Mouse (Mus musculus) kidney, postnatal 14 days (tissue): ENCODE results near the gene Cd151.
A peak's percentile ranks its signal among the peaks of the same experiment; 100 is the strongest.

Experiments used
- DNase-seq: peaks from one replicate; pipeline ENCODE4 v3.0.0; 2022; ENCODE audit warnings: mixed read lengths

The Cd151 gene

DNA sequence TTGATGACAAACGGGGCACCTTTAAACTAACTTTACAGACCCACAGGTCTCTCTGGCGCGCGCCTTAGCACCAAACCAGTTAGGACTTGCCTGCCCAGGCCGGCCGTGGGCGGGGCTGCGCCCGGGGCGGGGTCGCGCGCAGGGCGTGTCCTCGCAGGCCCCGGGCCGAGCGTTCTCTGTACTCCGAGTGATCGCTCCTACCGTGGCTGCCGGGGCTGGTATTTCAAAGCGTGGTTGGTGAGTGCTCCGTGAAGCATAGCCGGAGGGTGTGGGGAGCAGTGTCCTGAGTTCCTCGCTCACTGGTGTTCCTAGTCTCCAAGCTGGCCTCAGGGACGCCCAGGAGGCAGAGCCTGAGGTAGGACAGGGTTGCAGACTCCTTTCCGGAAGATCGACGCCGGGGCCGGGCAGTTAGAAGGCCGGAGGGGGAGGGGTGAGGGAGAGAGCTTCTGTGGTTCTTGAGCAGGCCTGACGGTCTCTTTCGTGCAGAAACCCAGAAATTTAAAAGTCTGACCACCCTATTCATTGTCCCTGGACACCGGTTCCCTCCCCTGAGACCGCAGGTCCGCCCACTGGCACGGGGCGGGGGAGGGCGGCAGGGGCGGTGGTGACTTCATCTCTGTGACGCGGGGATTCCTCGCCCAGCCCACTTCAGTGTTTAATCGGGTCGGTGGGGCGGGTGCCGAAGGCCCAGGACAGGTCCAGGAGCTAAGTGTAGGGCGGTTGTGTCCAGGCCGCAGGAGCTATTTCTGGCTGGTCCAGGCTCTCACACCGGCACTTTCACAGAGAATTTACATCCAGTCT lies at the start of gene Cd151:
Cd151 (plus strand) TSS at position 163 of the 801 bp plus-strand sequence.
- DNase-seq, result peak; percentile 96

DNA sequence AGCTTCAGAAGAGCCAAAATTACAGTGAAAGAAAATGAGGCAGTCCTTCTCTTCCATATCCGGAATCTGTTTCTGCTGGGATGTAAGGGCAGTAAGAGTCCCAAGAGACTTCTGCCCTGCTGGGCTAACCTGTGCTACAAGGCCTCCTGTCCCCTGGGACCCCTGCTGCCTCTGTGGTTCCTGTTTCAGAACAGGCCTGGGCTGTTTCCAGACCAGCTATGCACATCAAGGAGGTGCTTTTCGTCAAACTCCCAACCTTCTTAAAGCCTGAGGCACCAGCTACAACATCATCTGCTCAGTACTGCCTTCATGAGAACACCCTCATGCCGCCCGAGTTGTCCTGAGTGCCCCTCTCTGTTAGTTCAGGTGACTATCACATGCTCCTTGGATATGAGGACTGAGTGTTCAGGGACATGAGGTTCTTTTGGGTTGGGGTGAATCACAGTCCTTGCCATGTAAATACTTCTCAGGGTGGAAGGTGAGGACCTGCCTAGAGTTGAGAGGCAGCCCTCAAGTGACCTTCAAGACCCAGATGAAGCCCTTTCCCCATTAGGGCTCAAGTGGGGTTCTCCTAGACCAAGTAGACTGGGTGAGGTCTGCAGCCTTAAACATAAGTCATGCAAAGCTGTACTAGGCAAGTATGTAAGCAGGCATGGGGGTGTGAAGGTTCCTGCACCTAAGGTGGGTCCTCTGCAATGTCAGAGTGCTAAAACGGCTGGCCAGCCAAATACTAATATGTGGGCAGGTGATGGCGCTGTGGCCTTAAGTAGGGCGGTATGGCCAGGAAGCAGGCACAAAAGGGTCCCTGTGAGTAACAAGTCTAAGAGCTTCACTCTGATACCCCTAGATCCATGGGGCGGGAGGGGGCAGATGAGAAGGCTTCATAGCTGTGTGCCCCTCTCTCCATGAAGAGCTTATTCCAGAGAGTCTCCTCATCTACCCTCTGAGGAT lies 49.2 kb upstream of the Cd151 start:
- DNase-seq, result no peak

DNA sequence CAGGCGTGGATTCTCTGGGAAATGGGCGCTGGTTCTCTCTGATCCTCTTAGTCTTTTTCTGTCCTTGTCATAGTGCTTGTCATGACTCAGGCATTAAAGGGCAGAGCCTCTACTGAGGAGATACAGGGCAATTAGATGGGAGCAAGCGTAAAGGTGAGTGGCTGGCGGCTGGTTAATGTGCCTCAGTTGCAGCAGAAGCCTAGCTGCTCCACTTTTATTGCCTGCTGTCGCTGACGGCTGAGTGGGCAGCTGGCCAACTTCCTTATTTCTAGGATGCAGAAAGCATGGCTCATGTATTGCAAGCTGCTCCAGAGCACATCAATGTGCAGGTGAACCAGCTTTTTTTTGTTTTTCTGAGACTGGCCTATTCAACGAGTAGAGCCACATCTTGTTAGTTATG lies 48.2 kb upstream of the Cd151 start:
- peak; percentile 51 for DNase-seq

DNA sequence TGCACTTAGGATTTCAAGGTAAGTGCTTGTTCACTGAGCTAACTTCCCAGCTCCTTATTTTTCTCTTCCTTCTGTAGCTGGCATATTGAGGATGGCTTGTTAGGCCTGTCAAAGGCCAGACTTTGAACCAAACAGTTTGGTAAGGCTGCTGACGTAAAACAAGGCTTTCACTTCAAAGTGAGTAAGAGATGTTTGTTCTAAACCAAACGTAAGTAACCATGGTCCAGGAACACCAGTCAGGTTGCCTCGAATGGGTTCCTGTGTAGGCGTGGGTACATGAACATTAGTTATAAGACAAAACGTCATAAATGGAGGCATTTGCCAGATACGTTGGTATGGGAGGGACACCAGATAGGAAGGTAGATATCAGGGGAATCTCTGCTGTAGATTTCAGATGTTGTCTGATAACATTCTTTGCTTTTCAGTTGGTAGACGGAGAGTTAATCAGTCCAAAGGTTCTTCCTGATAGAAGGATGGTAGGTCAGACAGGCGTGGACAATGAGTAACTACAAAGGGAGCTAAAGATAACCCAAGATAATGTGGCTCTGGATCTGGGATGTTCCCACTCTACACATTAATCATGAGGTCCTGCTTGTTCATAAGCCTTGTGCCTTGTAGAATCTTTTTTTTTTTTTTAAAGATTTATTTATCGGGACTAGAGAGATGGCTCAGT lies 47.0 kb upstream of the Cd151 start:
- no peak for DNase-seq

DNA sequence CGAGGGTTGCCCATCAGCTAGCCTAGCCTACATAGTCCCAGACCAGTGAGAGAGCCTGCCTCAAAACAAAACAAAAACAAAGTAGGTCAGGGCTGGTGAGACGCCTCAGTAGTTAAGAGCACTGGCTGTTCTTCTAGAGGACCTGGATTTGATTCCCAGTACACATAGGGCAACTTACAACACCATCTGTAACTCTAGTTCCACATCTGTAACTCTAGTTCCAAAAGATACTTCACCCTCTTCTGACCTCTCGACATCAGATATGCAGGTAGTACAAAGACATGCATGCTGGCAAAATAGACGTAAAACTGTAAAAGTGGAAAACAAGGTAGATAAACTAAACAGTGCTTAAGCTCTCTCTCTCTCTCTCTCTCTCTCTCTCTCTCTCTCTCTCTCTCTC lies 43.4 kb upstream of the Cd151 start:
- no peak for DNase-seq

DNA sequence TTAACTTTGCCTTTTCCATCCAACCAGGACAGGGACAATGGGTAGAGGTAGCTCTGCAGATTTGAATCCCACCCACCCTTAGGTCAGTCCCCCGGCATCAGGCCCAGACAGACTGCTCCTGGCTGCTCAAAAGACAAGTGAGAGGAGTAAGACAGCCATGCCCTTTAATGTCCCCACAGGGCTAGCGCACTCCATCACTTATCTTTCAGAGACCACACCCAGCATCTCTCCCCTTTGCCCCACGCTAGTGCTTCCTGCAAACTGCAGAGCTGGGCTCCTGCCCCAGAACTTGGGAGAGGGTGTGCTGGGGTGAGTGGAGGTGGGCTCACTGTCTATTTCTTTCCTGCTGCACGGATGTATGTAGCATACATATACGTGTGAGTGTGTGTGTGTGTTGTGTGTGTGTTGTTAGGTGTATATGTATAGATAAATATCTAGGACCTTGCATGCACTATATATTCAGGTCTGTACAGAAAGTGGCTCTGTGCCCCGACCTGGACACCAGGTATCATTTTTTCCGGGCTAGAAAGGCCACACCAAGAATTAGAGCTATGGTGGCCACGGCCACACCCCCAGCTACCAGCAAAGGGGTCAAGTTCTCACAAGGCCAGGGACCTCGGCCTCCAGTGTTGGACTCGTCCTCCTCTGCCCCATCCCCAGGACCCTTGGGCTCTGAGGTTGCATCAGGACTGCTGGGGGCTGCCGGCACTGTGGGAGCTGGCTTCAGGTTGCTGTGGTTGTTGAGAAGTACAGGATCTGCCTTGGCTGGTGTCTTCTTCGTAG lies 40.1 kb upstream of the Cd151 start:
- DNase-seq, result no peak

DNA sequence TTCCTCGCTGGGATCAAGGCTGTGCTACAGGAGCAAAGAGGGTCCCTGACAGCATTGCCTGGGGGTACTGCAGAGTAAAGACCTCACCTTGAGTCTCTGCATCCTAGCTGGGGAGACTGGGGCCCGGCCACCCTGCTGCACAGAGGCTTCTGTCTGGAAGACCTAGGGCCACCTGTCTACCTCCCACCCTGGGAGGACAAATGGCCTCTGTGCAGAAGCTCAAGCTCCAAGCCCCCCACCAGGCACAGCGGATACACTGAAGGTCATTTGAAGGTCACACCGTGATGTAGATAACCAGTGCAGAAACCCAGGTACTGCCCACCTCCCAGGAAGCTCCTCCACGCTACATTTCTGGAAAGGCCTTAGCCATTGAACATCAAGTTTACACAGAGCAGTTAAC lies 38.5 kb upstream of the Cd151 start:
- no peak for DNase-seq

DNA sequence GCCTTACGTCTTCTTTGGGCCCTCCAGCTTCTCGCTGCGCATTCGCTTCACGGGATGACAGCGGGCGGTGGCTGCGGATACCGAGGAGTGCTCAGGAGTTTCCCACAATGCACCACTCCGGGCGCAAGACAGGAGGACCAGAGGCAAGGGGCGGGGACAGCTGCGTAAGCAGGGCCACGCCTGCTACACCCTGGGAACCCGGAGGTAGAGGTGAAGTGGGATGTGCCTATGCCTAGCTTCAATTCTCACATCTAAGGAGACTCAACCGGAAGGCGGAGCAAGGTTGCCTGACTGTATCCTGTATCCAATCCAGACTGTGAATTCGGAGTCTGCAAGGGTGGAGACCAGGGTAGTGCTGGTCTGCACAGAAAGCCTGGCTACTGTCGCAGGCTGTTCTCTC lies 37.9 kb upstream of the Cd151 start, which contains the start of gene Cend1:
Cend1 (minus strand) TSS at position 182 of the 400 bp plus-strand sequence.
- DNase-seq, result peak; percentile 44

DNA sequence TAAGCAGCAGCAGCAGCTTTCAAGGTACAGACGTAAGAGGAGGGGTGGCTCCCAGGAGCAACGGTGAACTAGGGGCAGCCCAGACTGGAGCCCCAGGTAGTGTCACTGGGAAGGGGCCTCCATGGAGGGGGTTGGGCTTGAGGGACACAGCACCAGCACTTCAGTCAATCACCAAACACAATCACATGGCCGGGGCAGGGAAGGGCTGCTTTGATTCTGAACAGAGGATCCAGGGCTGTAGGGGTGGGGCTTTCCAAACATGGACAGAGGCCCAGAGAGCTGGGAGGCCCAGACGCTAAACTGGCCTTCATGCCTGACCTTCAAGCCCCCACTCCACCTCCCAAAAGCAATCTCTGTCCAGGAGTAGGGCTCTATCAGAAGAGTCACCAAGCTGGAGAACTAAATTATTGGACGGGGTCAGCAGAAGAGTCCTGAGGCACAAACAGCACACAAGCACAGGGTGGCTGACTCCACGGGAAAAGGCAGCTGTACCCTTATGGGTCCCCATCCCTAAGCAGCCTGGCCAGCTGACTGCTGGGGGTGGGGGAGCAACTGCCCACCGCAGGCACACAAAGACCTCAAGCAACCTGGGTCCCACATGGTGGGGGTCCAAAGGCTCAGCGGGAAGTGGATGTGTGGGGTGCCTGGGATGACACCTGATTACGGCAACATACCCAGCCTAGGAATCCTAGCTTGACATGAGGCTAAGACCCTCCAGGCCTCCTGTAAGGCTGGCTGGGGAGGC lies 37.2 kb upstream of the Cd151 start:
- DNase-seq, result no peak

DNA sequence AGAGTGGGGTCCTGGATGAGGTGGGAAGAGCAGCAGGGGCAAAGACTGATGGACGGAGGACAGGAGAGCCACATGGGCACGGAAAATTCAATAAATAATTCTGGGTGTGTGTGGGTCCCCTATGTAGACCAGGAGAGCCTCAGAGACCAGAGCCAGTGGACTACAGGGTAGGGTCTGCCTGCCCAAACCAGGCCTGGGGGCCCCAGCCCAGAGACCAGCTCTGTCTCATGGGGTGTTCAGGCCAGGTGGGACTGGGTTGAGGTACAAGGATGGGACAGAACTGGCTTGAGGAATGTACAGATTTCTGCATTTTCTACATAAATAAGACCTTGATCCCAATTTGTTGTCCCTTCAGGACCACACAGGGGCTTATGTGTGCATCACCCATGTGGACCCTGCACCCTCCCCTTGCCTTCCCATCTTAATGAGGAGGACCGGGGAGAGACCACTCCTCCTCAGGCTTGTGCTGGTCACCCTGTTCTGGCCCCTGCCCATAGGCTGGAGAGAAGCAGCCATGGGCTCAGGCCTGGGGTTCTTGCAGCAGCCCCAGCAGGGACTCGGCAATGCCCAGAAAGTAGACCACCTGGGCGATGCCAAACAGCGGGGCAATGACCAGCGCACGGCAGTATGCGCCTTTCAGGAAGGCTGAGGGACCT lies 36.5 kb upstream of the Cd151 start:
- DNase-seq, result no peak

DNA sequence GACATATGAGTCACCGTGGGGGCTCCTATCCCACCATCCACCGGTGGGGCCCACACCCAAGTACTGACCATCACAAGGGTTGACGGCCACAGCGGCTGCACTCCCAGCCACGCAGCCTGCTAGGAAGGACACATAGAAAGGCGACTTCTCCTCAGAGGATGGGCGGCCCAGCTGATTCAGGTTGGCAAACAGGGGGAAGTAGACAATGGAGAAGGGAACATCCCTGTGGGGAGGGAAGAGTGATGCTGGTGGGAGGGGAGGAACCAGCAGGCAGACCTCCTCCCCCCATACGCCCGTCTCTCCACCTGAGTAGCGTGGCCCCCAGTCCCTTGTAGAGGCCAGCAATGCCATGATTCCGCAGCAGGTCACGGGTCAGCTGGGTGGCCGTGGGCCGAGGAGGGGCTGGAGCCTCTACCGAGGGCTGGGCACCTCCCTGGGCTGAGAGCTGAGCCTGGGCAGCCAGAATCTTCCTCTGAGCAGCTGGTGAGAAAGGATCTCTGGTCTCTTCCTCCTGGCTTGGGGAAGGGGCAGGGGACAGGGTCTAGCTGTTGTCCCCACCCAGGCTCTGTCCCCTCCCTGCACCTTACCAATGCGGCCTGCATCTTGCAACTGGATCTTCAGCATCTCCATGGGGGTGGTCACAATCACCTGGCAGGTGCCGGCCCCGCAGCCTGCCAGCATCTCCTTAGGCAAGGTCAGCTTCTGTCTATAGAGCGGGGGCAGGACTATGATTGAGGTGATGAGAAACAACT lies 35.6 kb upstream of the Cd151 start:
- DNase-seq, result no peak

DNA sequence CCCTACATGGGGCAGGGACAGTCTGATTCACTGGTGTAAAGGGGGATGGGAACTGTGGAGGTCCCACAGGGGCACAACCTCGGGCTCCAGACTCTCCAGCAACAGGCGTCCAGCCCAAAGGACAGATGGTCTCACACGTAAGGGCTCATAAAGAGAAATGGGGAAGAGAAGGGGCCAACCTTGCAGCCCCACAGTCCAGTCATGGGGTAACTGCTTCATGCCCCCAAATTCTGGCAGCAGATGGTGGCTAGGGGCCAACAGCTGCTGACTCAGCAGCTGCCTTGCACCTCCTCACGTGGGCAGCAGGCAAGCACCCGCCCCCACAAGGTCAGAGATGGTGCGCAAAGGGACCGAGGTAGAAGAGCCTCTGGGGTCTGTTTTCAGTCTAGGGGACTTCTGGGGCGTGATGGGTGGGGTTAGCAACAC lies 35.0 kb upstream of the Cd151 start:
- DNase-seq, result no peak

DNA sequence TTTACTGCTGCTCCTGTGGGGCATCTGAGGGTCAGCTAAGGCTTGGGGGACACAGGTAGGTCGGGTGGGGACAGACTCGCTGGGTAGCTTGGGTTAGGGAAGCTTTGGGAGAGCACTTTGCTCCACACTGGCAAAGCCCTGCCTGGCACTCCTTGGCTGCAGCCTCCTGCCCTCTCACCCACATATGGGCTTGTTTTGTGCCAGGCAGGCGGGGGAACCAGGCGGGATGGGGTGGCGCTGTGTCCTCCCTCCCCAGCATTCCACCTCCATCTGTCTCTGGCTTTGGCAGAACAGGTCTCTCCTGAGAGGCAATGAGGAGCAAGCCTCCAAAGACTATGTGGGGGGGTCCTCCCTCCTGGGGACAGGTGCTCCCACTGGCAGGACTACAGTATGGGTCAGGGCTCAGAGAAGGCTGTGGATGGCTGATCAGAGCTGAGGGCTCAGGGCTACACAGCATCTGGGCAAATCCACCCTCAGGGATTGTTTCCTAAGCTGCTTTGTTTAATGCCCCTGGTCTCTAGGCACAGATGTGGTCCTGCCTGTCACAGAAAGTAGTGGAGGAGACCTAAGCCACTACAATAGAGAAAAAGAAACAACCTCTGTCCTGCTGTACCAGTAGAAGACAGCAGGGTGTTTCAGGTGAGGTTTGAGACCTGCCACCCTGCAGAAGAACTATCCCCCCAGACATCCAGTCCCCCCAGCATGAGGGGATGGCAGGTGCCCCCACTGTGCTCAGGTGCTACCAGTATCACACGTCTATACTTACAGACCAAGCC lies 34.3 kb upstream of the Cd151 start:
- peak; percentile 72 for DNase-seq

DNA sequence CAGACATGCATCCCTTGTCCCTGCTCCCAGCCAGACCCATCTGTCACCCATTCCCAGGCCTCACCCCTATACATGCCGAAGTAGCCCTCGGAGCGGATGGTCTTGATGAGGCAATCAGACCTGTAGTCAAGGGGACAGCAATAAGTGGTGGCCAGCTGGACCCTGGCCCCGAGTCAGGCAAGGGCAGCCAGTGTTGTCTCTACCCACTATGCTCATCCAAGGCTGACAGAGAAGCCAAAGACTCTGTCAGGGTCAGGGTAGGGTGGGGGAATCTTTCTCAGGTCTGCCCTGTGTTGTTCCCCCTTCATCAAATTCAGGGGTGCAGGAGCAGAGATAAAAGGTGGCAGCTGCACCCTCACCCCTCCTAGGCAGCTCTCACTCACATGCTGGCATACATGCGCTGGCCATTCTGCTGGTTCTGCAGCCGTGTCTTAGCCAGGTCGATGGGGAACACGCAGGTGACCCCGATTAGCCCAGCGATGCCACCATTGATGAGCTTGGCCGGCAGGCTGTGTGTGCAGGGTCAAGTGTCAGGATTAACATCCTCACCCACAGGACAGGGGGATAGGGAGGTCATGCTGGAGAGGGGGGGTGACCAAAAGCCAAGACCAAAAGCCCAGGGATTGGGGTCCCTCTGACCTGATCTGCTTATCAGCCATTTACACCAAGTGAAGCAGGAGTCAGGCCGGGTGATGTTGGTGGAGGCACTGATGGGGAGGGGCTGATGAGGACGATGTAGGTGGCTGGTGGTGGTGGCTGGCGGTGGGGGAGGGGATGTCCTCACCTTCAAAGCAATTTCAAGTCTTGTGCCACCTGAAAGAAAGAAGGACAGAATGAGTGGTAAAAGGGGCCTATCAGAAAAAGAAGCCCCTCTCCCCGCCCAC lies 33.4 kb upstream of the Cd151 start:
- DNase-seq, result no peak

DNA sequence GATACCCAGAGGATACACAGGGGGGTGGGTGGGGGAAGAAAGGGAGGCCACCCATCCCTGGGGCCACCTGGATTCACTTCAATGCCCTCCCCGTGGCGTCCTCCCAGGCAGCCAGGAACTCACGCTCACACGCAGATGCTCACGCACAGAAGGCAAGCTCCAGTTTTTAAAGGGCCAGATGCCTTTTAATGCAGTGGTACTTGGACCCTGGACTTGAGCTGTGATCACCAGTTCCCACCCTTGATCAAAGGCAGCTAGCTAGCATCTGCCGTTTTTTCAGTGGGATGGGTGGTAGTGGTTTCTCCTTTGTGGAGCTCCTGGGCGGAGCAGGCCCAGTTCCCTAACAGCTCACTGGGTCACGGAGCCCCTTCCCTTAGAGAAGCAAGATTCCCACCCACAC lies 32.7 kb upstream of the Cd151 start:
- DNase-seq, result peak; percentile 54

DNA sequence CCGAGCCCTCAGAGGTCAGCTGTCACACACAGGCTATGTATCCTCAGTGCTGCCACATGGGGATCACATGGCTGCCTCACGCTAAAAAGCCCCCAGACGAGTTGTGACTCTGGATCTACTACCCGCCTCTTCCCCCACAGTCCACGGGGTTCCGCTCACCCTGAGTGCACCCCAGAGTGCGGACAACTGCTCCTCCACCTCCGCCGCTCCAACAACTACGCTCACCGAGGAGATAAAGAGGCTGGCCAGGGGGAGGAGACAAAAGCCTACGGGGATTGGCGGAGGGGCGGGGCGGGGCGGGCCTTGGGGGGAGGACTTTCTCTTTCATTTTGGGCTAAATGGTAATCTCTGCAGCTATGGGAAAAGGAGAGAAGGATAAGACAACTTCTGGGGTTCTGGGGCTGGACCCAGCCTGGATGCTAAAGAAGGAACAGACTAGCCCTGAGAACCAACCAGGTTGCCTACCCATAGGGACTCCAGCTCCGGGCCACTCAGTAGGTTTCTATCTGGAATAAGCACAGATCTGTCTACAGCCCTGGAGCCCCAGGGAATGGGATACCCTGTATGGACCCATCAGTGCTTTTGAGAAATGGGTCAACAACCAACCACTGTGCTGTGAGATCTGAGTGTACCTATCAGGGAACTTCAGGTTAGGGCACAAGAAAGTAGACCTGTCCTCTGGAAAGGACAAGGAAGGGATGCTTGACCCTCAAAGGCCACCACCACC lies 31.9 kb upstream of the Cd151 start:
- peak; percentile 72 for DNase-seq

DNA sequence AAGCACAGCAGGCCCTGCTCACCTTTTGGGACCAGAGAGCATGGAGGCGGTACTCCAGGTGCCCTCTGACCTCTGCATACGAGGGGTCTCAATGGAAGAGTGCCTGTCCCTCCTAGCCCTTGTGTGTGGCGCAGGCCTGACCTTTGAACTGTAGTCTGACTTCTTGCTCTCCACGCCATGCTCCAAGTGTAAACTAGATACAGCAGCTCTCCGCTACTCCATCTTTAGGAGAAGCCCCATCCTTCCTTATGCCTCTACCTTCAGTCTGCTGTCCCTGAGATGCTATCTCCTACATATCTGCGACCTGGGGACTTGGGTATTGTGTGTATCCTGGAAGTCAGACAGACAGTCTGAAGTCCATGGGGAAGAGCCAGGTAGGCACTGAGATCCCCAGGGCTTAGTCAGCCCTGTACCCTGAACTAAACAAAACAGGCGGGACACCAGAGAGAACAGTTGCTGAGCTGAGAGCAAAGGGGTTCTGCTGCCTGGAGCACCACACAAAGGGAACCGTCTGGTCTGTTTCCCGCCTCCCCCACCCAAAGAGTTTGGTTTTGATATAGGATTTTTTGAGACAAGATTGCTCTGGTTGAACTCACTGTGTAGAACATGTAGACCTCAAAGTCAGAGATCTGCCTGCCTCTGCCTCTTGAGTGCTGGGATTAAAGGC lies 31.2 kb upstream of the Cd151 start:
- DNase-seq, result no peak
